Mouse (Mus musculus) CH12.LX (cell line): ENCODE results near the gene Leprot.

Experiments used
- CHD2 ChIP-seq: IDR thresholded peaks from 2 replicates; pipeline ENCODE4 v1.6.1; 2011; ENCODE audit warnings: low read length, improper control_type of control experiment
- IRF4 ChIP-seq: IDR thresholded peaks from 2 replicates; pipeline ENCODE4 v1.6.1; 2014; ENCODE audit warnings: low read depth, mild to moderate bottlenecking, inconsistent platforms, low read length, improper control_type of control experiment
- POLR2A ChIP-seq: IDR thresholded peaks from 2 replicates; pipeline ENCODE4 v1.6.1; 2011; ENCODE audit warnings: low read depth, mild to moderate bottlenecking, improper control_type of control experiment, low read length
- TBP ChIP-seq: conservative IDR thresholded peaks from 2 replicates; pipeline ENCODE4 v1.6.1; 2011; ENCODE audit warnings: low read depth, low read length, improper control_type of control experiment
- ZMIZ1 ChIP-seq: IDR thresholded peaks from 2 replicates; pipeline ENCODE4 v1.6.1; 2012; ENCODE audit warnings: low read depth, mild to moderate bottlenecking, inconsistent platforms, low read length, improper control_type of control experiment

DNA sequence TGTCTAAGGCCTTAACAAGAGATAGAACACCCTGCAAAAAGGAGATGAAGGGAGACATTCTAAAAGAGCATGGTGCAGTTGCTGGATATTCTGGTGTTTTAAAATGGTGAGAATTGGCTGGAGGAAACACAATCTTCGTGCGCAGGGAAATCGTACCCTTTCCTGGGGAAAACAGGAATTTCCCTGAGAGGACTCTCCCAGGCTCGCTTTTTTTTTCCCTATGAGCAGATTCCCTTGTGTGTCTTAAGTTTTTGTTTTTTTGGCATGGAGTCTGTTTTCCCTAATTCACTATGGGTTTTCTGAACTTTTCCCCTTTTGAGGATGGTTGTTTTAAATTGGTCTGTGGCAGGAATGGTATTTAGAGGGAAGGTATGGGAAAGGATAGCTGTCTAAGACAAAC is 41.7 kb downstream of the Leprot start:
- TF ChIP-seq CHD2 (no peak), IRF4 (no peak), POLR2A (no peak), ZMIZ1 (no peak), TBP (no peak)
